Mouse (Mus musculus): Measurements from ENCODE around the gene Tango6. TPM values are rescaled to one million over a fixed set of nuclear protein-coding genes. Genes with fewer than 3 reads are reported as not detected.

Tango6 gene
- polyA plus RNA-seq (2017; shearing (Covaris generic)), result 1 to 10 TPM; 2.7 to 9.7 (median 7.2) TPM

DNA sequence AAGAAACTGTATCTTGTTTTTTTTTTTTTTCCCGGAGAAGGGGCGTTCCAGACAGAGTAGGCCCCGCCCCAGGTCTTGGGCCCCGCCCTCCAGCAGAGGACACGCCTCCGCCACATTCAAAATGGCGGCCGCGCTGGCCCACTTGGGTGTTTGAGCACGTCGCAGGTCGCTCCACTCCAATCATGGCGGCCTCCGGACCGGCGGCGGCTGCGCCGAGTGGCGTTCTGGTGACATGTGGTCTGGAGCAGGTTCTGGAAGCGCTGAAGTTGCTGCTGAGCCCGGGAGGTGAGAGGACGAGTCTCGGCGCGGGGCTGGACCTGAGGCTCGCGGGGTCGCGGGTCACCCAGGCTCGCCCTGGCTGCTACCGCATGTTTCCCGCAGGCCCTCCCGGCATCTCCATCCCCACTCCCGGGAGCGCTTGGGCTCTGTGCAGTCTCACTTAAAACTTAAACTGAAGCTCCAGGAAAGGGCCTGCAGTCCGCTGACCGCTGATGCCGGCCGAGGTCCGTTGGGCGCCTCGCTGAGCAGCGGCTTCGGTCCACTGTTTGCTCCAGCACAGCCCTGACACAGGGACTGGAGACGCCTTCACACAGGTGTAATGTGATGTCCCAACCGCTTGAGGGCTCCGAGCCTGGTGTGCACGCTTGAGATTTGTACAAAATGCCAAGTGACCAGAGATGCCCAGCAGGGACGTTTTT lies at the start of gene Tango6:
Gene Tango6 (plus strand): TSS at position 98 of the 698 bp plus-strand sequence.
- peak; percentile 89 for ATAC-seq

DNA sequence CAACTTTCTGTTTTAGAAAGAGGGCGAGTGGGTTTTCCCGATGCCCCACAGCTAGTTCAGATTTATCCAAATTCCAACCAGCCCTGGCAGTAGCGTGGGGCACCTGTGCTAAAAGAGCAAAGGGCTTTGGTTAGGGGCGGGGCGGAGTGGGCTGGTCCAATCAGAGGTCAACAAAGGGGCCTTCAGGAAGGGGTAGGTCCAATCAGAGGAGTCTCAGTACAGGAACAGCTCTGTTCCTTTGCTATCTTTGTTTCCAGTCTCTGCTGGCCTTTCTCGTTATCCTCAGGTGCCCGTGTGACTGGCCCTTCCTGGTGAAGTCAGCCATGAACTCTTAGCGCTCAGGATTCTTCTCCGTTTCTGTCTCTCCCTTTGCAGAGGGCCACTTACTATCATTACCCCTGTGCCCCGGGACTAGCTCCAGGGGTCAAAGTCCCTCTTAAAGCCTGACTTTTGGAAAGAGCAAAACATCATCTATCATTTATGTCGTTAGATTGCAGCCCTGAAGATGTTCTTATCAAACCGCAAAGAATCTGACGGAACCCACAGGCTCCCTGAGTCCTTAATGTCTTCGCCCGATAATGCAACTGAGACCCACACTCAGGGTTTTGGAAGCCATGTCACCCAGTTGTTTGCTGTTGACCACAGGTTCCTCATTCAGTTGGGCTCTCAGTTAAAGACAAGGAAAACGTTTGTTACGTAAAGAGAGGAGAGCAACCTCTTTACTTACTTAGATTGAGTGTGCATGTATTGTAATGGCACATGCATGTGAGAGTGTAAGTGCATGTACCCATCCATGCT lies 49.3 kb upstream of the Tango6 start:
- peak; percentile 95 for ATAC-seq

DNA sequence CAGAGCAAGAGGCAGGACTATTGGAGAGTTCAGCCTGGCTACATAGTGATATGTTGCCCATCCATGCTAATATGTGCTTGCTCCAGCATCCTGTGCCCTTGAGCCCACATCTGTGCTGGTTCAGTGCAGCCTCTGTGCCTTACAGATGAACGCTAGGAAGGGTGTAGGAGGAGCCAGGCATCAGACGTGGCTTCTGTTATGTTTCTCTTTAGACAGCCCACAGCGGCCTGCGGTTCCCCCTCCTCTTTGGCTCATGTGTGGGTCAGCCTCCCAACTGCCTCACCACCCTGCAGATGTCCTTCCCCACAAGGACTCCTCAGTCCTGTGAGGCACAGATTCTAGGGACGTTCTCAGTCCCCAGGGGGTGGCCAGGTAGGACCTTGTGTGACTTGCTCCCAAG lies 47.6 kb upstream of the Tango6 start:
- no peak for ATAC-seq

DNA sequence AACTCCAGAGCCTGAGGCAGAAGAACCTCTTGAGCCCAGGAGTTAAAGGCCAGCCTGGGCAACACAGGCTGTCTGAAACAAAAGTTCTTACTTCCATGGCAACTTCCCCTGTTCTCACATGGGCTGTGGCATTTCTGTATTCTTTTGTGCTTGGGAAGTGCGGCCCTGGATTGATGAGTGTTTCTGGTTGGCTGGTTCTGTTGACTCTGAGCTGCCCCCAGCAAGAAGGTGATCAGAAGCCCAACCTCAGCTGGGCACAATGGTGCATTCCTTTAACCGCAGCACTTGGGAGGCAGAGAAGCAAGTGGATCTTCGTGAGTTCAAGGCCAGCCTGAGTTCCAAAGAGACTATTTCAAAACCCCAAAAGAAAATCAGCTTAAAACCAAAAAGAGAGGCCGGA lies 45.4 kb upstream of the Tango6 start:
- ATAC-seq, result no peak

DNA sequence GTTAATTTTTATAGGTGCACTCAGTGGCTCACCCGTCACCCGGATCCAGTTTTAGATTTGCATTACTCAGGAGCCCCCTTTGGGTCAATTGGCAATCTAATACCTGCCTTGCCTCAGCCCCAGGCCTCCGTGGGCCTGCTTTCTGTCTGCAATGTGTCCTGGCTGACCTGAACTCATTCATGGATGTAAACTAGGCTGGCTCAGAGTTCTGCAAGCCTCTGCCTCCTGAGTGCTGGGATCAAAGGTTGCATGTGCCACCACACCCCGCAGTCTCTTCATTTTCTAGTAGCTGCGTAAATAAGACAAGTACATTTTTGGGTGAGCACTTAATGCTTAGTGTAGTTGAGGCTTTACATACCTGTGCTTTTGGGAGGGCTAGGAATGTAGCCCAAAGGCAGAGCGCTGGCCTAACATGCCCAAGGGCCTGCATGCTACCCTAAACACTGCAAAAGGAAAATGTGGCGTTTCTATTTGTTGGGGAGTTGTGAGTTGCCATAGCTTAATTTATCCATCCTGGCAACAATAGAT lies 44.0 kb upstream of the Tango6 start:
- ATAC-seq, result no peak

DNA sequence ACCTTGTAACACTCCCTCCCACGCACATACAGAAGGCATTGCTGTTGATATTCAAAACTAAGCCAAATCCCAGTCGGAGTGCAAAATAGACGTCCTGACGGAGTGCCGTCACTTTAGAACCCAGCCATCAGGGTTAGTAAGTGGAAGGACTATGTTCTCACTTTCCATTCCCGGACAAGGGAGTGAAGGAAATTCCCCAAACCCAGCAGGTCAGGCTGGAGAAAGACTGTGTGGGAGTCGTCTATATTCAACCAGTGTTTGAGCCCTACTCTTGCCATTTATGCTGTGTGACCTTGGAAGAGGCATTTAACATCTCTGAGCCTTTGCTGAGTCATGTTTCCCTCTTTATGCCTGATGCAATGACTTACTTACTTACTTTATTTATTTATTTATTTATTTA lies 42.7 kb upstream of the Tango6 start:
- ATAC-seq, result no peak

DNA sequence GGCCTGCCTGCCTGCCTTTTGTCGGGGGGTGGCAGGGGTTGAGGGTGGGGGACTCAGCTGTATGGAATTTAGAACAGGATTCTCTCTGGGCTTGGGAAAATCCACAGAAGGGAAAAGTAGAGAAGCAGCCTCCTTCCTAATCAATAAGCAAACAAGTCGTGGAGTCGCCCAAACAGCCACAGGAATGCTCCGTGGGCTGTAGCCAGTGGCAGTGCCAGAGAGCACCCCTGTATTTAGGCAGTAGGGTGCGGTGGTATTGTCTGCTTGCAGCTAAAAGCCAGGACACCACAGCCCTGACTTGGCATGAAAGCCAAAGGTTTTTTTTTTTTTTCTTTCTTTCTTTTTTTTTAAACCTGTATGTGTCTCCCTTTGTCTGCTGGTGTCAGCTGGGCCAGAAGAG lies 41.9 kb upstream of the Tango6 start:
- no peak for ATAC-seq

DNA sequence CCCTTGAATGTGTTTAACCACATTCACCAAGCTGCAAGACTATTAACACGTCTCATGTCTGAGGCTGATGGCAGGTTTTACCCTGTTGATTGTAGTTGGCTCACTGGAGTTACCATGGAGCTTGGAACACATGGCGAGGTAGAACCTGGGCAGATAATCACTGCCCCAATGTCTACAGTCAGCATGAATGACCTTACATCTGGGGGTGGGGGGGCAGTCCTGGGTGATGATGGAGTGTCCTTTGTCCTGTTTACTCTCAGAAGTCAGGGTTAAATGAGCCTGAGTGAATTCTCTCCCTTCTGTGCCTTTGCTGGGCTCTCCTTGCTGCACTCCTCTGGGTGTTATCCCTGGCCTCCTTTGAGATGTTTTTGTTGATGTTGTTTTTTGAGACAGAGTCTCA lies 40.7 kb upstream of the Tango6 start:
- no peak for ATAC-seq

DNA sequence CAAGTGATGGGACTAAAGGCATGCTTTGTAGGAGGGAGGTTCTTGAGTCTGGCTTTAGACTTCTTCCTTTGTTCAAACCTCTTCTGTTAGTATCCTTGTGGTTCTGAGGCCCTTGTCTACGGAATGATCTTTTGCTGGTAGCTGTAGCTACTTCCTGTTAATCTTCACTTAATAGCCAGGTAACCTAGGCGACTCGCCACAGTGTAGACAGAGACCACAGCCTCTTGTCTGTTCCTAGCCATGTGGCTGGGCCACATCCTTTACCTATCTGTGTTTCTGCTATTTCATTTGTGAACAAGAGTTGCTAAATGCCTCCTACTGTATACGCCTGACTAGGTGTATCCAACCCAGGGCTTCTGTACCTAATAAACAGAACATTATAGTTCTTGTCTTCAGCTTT lies 39.8 kb upstream of the Tango6 start:
- ATAC-seq, result peak; percentile 98

DNA sequence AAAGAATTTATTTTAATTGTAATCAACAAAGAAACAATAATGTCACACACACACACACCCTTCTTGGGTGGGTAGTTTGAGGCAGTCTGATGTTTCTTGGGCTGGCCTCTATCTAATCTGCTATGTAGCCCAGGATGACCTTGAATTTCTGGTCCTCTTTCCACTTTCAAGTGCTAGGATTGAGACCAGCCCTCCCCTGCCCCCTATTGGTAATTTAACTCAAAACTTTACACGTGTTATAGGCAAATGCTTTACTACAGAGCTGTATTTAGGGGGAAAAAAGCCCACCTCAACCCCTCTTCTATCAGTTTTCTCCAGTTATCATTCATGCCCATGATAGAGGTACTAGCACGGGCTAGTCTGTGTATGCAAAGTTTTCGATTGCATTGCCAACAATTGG lies 37.9 kb upstream of the Tango6 start:
- no peak for ATAC-seq

DNA sequence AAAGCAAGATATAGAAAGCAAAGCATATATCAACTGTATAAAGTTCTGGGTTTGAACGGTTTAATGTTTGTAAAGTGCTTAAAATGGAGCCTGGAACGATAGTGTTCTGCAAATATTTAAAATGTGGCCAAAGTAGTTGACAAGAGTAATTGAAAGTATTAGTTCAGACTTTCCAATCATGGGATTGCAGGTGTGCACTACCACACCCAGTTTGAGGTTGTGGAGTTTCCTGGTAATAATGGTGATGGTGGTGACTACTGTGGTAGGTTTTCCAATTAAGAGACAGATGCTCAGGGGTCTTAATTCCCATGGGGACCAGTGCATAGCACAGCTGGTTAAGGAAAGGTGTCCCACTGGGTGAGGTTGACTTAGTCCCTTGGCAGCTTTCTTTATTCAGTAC lies 36.7 kb upstream of the Tango6 start:
- no peak for ATAC-seq

DNA sequence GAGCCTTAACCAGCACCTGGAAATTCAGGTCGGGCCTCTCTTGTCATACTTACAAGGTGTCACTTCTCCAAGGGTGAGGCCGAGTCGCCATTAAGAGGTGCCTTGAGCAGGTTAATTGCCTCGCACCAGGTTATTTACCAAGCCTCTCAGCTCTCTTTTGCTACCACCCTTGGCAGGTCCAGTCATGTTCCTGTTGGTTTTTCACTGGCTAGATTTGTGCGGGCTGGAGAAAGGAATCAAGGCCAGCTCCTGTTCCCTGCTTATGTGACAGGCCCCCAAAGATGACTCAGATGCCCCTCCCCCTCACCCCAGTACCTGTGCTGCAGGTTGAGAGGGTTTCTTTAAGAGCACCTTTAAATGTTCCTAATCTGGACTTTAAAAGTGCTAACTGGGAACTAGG lies 36.1 kb upstream of the Tango6 start:
- no peak for ATAC-seq

DNA sequence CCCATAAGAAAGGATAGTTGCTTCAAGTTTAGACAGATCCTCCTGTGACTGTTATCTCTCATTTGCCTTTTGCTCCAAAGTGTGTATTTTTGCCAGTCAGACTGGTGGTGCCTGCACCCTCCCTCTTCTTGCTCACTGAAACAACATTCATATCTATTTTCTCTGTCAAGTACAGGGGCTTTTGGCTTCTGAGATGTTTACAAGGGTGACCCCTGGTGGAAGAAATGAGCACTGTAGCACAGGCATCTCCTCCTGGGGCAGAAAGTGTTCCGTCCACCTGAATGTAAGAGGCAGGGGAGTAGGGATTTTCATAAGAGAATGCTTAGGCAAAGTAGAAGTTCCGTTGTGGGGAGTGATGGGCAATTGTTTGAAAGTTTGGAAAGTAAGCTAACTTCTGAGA lies 35.5 kb upstream of the Tango6 start:
- no peak for ATAC-seq

DNA sequence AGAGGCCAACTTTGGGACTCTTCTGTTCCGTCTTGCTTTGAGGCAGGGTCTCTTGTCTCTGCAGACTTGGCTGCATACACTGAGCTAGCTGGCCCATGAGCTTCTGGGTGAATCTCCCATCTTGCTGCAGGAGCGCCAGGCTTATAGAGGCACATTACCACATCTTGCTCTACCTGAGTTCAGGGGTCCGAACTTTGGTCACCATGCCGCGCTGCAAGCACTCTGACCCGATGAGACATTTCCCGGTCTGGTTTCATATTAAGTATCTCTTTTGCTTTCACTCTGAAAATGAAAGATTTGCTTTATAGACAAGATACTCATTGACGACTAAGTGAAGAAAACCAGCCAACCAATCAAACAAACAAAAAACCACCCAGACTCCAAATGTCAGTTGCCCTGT lies 34.4 kb upstream of the Tango6 start:
- ATAC-seq, result no peak

DNA sequence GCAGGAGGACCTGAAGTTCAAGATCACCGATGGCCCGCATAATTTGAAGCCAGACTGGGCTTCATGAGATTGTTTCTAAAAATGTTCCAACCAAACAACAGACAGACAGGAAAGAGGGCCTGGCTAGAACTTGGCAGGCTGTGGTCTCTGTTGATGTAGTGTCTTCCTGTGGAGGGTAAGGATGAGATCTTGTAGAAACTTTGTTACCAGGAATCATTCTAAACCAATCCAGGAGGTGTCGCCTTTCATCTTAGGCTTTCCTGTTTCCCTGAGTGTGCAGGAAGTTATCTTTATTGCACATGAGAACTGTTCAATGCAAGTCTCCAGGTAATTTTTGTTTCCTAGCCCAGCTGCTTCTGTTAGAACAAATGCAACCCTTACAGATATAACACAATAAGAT lies 30.9 kb upstream of the Tango6 start:
- no peak for ATAC-seq

DNA sequence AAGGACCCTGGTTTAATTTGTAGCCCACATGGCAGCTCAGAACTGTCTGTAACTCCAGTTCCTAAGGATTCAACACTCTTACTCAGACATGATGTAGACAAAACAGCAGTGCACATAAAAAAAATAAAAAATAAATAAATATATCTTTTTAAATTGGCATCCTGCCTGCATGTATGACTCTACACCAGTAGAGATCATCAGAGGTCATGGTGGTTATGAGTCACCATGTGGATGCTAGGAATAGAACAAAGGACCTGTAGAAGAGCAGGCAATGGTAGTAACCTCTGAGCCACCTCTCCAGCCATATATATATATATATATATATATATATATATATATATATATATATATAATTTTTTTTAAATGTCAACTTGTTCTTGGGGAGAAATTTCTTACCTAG lies 26.8 kb upstream of the Tango6 start:
- no peak for ATAC-seq

DNA sequence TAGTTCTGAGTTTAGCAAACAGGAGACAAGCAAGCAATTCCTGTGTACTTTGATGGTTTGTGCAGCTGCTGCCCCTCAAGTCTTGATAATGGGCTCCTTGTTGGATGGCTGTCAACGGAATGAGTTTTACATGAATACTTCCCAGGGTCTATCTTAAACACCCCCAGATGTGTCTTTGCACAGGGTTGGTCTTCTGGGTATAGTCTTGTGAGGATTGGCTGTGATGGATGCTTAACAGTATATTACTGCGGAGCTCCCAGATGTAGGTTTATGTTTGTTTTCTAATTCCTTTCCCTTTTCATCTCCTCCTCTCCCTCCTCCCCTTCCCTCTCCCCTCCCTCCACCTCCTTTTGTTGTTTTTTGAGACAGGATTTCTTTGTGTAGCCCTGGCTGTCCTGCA lies 10.1 kb upstream of the Tango6 start:
- no peak for ATAC-seq

DNA sequence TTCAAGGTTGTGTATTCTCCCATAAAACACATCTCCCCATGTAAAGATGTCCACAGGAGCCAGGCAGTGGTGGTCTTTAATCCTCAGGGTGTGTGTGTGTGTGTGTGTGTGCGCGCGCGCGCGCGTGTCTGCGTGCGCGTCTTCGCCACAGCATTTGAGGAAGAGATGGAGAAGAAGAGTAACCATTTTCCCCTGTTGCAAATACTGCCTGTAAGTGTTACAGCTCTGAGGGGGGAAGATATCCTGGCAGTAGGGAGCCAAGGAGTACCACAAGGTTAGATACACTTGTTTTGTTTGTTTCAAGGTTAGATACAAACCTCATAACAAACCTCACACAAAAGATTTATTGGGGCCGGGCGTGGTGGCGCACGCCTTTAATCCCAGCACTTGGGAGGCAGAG lies 8.6 kb upstream of the Tango6 start:
- ATAC-seq, result no peak

DNA sequence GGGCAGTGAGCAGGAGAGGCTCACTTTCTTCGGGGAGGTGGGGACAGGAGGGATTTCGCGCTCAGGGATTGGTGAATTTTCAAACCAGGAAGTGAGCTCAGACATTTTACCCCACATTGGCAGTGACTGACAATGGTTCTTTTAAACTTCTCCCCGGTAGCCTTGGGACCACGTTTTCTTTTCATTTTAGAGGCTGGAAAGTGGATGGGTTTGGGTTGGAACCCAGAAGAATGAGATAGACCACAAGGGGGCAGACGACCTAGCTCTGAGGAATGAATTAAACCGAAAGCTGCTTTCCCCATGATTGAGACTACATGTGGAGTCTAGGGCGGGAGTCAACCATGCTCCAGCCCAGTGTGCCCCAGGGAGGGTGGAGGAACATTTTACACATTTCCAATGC lies 8.0 kb upstream of the Tango6 start:
- ATAC-seq, result peak; percentile 80

DNA sequence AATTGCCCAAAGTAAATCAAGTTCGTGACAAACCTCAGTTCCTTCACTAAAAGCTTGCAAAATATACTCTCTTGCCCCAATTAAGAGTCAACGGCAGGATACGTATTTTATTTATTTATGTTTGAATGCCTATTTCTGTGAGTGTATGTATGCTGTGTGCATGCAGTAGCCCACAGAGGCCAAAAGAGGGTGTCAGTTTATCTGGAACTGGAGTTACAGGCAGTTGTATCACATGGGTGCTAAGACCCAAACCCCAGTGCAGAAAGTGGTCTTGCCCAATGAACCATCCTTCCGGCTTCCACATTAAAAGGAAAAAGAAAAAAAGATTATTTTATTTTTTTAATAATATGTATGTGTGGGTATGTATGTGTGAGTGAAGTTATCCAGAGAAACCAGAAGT lies 1.5 kb downstream of the Tango6 start:
- no peak for ATAC-seq

DNA sequence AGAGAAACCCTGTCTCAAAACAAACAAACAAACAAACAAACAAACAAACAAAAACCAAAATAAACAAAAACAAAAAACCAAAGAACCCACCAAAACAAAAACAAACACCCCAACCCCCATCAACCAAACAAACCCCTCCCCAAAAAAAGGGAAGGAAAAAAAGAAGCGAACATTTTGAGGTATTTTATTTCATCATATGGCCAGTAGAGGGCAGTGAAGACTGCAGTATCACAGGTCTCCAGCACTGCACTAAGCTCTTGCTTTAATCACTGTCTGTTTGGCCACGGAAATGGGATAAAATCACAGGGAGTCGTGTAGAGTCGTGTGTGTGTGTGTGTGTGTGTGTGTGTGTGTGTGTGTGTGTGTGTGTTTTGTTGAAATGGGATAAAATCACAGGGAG lies 4.6 kb downstream of the Tango6 start:
- peak; percentile 39 for ATAC-seq

DNA sequence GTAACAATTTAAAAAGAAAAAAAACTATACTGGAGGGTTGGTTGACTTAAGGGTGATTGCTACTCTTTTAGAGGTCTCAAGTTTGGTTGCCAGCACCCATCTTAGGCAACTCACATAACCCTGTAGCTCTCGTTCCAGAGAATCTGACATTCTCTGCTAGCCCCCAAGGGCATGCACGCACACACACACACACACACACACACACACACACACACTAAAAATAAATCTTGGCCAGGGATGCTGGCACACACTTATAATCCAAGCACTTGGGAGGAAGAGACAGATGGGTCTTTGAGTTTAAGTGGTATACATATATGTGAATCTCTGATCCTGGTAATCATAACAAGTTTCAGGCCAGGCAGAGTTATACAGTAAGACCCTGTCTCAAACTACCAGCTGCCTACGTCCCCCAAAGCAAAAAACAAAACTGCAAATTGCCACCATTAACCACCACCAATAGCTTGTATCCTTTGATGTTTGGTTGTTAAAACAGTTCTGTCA lies 14.9 kb downstream of the Tango6 start:
- ATAC-seq, result no peak

DNA sequence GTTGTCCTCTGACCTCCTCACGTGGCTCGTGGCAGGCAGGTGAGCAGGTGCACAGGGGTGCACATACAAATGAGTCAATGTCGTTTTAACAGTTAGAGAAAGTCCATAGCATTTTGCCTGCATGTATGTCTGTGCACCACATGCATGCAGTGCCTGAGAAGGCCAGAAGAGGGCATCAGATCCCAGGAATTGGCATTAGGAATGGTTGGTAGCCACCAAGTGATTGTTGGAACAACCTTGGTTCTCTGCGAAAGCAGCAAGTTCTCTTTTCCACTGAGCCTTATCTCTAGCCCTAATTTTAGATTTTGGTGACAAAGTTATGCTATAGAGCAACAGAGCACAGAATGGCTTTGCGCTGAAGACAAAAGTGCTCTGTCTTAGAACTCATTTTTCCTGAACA lies 16.7 kb downstream of the Tango6 start:
- ATAC-seq, result no peak

DNA sequence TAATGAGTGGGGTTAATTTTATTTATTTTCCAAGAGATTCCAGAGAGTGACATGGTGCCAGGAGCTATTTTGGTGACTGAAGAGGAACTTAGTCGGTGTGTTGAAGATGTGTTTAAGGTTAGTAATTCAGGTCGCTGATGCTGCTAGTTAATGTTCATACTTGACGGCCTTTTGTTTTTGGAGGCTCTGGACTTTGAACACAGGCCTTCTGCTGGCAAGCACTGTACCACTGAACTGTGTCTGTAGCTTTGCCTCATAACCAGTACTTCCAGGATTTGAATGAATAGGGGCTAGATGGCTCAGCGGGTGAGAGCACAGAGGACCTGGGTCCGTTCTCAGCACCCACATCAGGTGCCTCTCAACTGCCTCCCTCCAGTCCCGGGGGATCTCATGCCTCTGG lies 17.3 kb downstream of the Tango6 start:
- no peak for ATAC-seq
